Mouse (Mus musculus) lung, embryonic 15.5 days (tissue): Measurements from ENCODE around the gene Cacna1c. TPM values are rescaled to one million over a fixed set of nuclear protein-coding genes. Genes with fewer than 3 reads are reported as not detected.
A peak's percentile ranks its signal among the peaks of the same experiment; 100 is the strongest.

Source experiments
- ATAC-seq: fragments of 200-750 bp; cut with Nextera tagmentation; 2 replicates; pipeline ENCODE4 v1.8.0; 2017; ENCODE audit warnings: moderate number of reproducible peaks, borderline replicate concordance; ENCODE audit not compliant: low FRiP score, low TSS enrichment; ENCODE audit errors: extremely low read depth
- H3K27ac ChIP-seq: fragments of 300-500 bp; sonication (generic); 2 replicates; pipeline ENCODE4 v1.5.1; 2015; ENCODE audit warnings: moderate library complexity, mild to moderate bottlenecking, inconsistent platforms
- H3K27me3 ChIP-seq: fragments of 300-500 bp; sonication (generic); 2 replicates; pipeline ENCODE4 v1.6.1; 2015; ENCODE audit warnings: inconsistent platforms
- H3K36me3 ChIP-seq: fragments of 300-500 bp; sonication (generic); 2 replicates; pipeline ENCODE4 v1.6.1; 2015; ENCODE audit warnings: inconsistent platforms
- H3K4me1 ChIP-seq: fragments of 300-500 bp; sonication (generic); 2 replicates; pipeline ENCODE4 v1.6.1; 2015; ENCODE audit warnings: inconsistent platforms
- H3K4me2 ChIP-seq: fragments of 300-500 bp; sonication (generic); 2 replicates; pipeline ENCODE4 v1.6.1; 2015; ENCODE audit warnings: inconsistent platforms, mild to moderate bottlenecking, moderate library complexity
- H3K4me3 ChIP-seq: fragments of 300-500 bp; sonication (generic); 2 replicates; pipeline ENCODE4 v1.5.1; 2015; ENCODE audit warnings: mild to moderate bottlenecking, inconsistent platforms
- H3K9ac ChIP-seq: fragments of 300-500 bp; sonication (generic); 2 replicates; pipeline ENCODE4 v1.6.1; 2015; ENCODE audit warnings: inconsistent platforms
- H3K9me3 ChIP-seq: fragments of 300-500 bp; sonication (generic); 2 replicates; pipeline ENCODE4 v1.6.1; 2016; ENCODE audit warnings: inconsistent platforms
- WGBS: fragments of 180-500 bp; shearing (Covaris S2); methylation state at CpG from one replicate; pipeline ENCODE4 v1.1.7; 2015; 5-methylcytosine and 5-hydroxymethylcytosine counted together
- polyA plus RNA-seq: library from polyadenylated mRNA; unstranded; fragments of >200 nt; fragmentation: Nextera tagmentation; extraction: Ambion mirVana; gene quantifications from 2 replicates; pipeline ENCODE4 v1.2.1, GENCODE M21; 2015

Cacna1c gene
- polyA plus RNA-seq, 1 experiment from 2014 or later, result 8.4 TPM

GRCm38 (mm10) chr6:119085789-119086188 is 110.4 kb downstream of the Cacna1c start:
- Histone ChIP-seq H3K4me1 (peaks cover 66% of the 10 kb centered on the region), H3K9me3 (no peaks in the 10 kb centered on the region), H3K9ac (no peak overlapping the region), H3K4me3 (no peak overlapping the region), H3K4me2 (no peak overlapping the region), H3K27ac (peak overlapping the region; percentile 41), H3K27me3 (no peaks in the 10 kb centered on the region), H3K36me3 (no peaks in the 10 kb centered on the region)
- WGBS, result 27% methylated on average over 3 of the region's 3 CpGs
- no peak for ATAC-seq

GRCm38 (mm10) chr6:119084532-119084931 is 111.7 kb downstream of the Cacna1c start:
- H3K4me3 ChIP-seq, result no peak overlapping the region
- H3K27ac ChIP-seq, result peak overlapping the region; percentile 72
- H3K36me3 ChIP-seq, result no peaks in the 10 kb centered on the region
- peaks cover 57% of the 10 kb centered on the region for H3K4me1 ChIP-seq
- H3K9ac ChIP-seq, result no peak overlapping the region
- H3K27me3 ChIP-seq, result no peaks in the 10 kb centered on the region
- WGBS, result 41% methylated on average over 9 of the region's 9 CpGs
- no peak overlapping the region for H3K4me2 ChIP-seq
- ATAC-seq, result no peak
- H3K9me3 ChIP-seq, result no peaks in the 10 kb centered on the region

- Histone ChIP-seq H3K9me3 (no peaks in the 10 kb centered on the region), H3K27me3 (no peaks in the 10 kb centered on the region), H3K4me2 (no peak overlapping the region), H3K9ac (no peak overlapping the region), H3K4me1 (peaks cover 53% of the 10 kb centered on the region), H3K36me3 (no peaks in the 10 kb centered on the region), H3K4me3 (no peak overlapping the region), H3K27ac (peak overlapping the region; percentile 72)
- WGBS, result 37% methylated on average over 7 of the region's 7 CpGs
- no peak for ATAC-seq
These were observed 112.7 kb downstream of the Cacna1c start for GRCm38 (mm10) chr6:119083559-119083958.

DNA sequence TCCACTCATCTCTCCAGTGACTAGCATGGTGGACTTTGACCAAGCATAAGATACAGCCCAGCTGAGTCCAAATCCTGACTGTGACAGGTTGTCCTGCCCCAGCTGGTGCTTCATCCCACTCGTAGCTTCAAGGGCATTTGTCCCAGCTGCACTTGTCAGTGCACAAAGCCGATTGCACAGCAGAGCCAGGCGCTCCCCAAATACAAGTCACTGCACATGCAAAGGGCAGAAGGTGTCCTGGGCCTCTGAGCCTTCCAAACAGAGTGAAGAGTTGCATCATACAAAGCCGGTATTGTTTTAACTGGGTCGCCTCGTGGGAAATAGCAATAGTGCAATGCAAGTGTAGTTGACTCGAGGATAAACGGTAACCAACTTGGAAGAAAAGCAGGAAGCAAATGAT is 113.6 kb downstream of the Cacna1c start:
- H3K36me3 ChIP-seq, result no peaks in the 10 kb centered on the region
- no peak overlapping the region for H3K4me3 ChIP-seq
- H3K4me1 ChIP-seq, result peaks cover 45% of the 10 kb centered on the region
- no peak overlapping the region for H3K27ac ChIP-seq
- 67% methylated on average over 8 of the region's 8 CpGs for WGBS
- no peak overlapping the region for H3K4me2 ChIP-seq
- no peak for ATAC-seq
- H3K27me3 ChIP-seq, result no peaks in the 10 kb centered on the region
- H3K9ac ChIP-seq, result no peak overlapping the region
- H3K9me3 ChIP-seq, result no peaks in the 10 kb centered on the region

- Histone ChIP-seq H3K4me2 (no peak overlapping the region), H3K9ac (no peak overlapping the region), H3K27ac (no peak overlapping the region), H3K4me1 (peaks cover 41% of the 10 kb centered on the region), H3K27me3 (no peaks in the 10 kb centered on the region), H3K36me3 (no peaks in the 10 kb centered on the region), H3K4me3 (no peak overlapping the region), H3K9me3 (no peaks in the 10 kb centered on the region)
- 85% methylated on average over 12 of the region's 12 CpGs for WGBS
- ATAC-seq, result no peak
These were observed 114.6 kb downstream of the Cacna1c start for GRCm38 (mm10) chr6:119081650-119082049.

GRCm38 (mm10) chr6:119079626-119080025 is 116.6 kb downstream of the Cacna1c start:
- 71% methylated on average over 8 of the region's 8 CpGs for WGBS
- Histone ChIP-seq H3K27me3 (no peaks in the 10 kb centered on the region), H3K36me3 (no peaks in the 10 kb centered on the region), H3K9me3 (no peaks in the 10 kb centered on the region), H3K9ac (no peak overlapping the region), H3K4me2 (no peak overlapping the region), H3K27ac (no peak overlapping the region), H3K4me1 (peaks cover 24% of the 10 kb centered on the region), H3K4me3 (no peak overlapping the region)
- no peak for ATAC-seq

DNA sequence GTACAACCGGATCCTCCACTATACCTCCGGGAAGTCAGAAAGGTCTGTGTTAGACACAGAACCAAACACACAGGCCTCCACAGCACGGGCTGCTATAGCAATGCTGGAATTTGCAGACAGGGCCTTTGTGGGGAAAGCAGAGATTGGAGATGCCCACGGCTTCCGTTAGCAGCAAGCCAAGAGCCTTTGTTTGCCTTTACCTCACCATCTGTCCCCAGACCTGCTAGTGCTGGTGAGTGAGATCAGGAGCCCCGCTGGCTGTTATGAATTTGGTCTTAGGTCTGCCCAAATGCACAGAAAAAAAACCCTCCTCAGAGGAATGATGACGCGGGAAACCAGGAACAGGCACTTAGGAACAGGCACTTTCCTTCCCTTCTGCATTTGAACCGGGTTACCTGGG is 117.3 kb downstream of the Cacna1c start:
- ATAC-seq, result no peak
- Histone ChIP-seq H3K27me3 (no peaks in the 10 kb centered on the region), H3K4me2 (no peak overlapping the region), H3K4me3 (no peak overlapping the region), H3K36me3 (no peaks in the 10 kb centered on the region), H3K9me3 (no peaks in the 10 kb centered on the region), H3K27ac (no peak overlapping the region), H3K9ac (no peak overlapping the region), H3K4me1 (peaks cover 17% of the 10 kb centered on the region)
- 47% methylated on average over 9 of the region's 9 CpGs for WGBS

DNA sequence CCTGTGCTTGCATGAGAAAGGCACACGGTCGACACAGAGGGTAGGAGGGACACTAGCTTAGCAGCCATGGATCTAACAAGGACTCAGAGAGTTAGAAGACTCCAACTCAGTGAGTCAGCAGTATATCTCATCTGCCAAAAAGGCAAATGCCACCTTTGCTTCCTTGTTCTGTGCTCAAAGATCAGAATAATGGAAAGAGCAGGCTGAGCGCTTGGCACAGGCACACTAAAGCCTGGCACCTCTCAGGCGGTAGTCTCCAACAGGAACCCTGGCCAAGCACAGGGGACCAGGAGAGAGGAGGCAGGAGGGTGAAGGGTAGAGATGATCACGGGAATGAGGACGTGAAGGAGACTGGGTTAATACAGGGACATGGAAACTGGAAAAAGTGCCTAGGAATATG is 119.0 kb downstream of the Cacna1c start:
- WGBS, result 88% methylated on average over 6 of the region's 6 CpGs
- Histone ChIP-seq H3K4me1 (peaks cover 9% of the 10 kb centered on the region), H3K36me3 (no peaks in the 10 kb centered on the region)

GRCm38 (mm10) chr6:119073419-119074071 is 122.7 kb downstream of the Cacna1c start:
- WGBS, result 87% methylated on average over 14 of the region's 14 CpGs
- Histone ChIP-seq H3K4me2 (no peak overlapping the region), H3K27ac (no peak overlapping the region), H3K27me3 (no peaks in the 10 kb centered on the region), H3K9ac (no peak overlapping the region), H3K36me3 (no peaks in the 10 kb centered on the region), H3K4me3 (no peak overlapping the region), H3K4me1 (0 out of 2 replicates have a peak, but pooled peaks cover 6% of the 10 kb centered on the region), H3K9me3 (no peaks in the 10 kb centered on the region)
- no peak for ATAC-seq

More for the DNA sequence above, 119.0 kb downstream of the Cacna1c start:
- no peak for ATAC-seq
- H3K9ac ChIP-seq, result no peak overlapping the region
- no peaks in the 10 kb centered on the region for H3K9me3 ChIP-seq
- H3K4me3 ChIP-seq, result no peak overlapping the region
- H3K27ac ChIP-seq, result no peak overlapping the region
- H3K4me2 ChIP-seq, result no peak overlapping the region
- H3K27me3 ChIP-seq, result no peaks in the 10 kb centered on the region

DNA sequence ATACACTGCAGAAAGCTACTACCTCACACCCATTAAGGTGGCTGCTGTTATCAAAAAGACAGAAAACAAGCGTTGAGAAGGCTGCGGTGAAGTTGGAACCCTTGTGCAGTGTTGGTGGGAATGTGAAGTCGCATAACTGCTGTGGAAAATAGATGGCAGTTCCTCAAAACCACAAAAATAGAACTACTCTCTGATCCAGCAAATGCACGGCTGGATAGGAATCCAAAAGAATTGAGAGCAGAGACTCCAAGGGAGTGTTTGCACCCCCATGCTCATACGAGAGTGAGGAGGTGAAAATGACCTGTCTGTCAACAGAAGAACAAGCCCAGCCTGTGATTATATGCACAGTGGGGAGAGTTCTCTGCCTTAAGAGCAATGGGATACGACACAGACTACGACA is 123.4 kb downstream of the Cacna1c start:
- no peak overlapping the region for H3K4me3 ChIP-seq
- ATAC-seq, result no peak
- H3K4me2 ChIP-seq, result no peak overlapping the region
- H3K9ac ChIP-seq, result no peak overlapping the region
- WGBS, result 46% methylated on average over 7 of the region's 7 CpGs
- no peaks in the 10 kb centered on the region for H3K36me3 ChIP-seq
- 0 out of 2 replicates have a peak, but pooled peaks cover 6% of the 10 kb centered on the region for H3K4me1 ChIP-seq
- H3K27ac ChIP-seq, result no peak overlapping the region
- H3K27me3 ChIP-seq, result no peaks in the 10 kb centered on the region
- H3K9me3 ChIP-seq, result no peaks in the 10 kb centered on the region

GRCm38 (mm10) chr6:119070771-119071170 is 125.4 kb downstream of the Cacna1c start:
- Histone ChIP-seq H3K36me3 (no peaks in the 10 kb centered on the region), H3K9me3 (no peaks in the 10 kb centered on the region), H3K9ac (no peak overlapping the region), H3K4me1 (0 out of 2 replicates have a peak, but pooled peaks cover 3% of the 10 kb centered on the region), H3K27me3 (no peaks in the 10 kb centered on the region), H3K4me2 (no peak overlapping the region), H3K27ac (no peak overlapping the region), H3K4me3 (no peak overlapping the region)
- 60% methylated on average over 4 of the region's 4 CpGs for WGBS
- no peak for ATAC-seq

GRCm38 (mm10) chr6:119070351-119070750 is 125.9 kb downstream of the Cacna1c start:
- WGBS, result 79% methylated on average over 3 of the region's 3 CpGs
- Histone ChIP-seq H3K27me3 (no peaks in the 10 kb centered on the region), H3K4me3 (no peak overlapping the region), H3K9me3 (no peaks in the 10 kb centered on the region), H3K36me3 (no peaks in the 10 kb centered on the region), H3K4me1 (0 out of 2 replicates have a peak, but pooled peaks cover 3% of the 10 kb centered on the region), H3K27ac (no peak overlapping the region), H3K4me2 (no peak overlapping the region), H3K9ac (no peak overlapping the region)
- ATAC-seq, result no peak
